Mouse (Mus musculus) heart, adult 9 months (tissue): ENCODE results near the gene Anxa11.
"Not testable (repeated sequence)": the region's sequence is repeated elsewhere in the genome, so short reads cannot be mapped to it uniquely, and the experiment has no call there.

Experiments
- DNase-seq, 2 experiments: peaks; one replicate each; pipeline ENCODE4 v3.0.0; 2022; ENCODE audit warnings: low spot score in 2 of 2

The Anxa11 gene

DNA sequence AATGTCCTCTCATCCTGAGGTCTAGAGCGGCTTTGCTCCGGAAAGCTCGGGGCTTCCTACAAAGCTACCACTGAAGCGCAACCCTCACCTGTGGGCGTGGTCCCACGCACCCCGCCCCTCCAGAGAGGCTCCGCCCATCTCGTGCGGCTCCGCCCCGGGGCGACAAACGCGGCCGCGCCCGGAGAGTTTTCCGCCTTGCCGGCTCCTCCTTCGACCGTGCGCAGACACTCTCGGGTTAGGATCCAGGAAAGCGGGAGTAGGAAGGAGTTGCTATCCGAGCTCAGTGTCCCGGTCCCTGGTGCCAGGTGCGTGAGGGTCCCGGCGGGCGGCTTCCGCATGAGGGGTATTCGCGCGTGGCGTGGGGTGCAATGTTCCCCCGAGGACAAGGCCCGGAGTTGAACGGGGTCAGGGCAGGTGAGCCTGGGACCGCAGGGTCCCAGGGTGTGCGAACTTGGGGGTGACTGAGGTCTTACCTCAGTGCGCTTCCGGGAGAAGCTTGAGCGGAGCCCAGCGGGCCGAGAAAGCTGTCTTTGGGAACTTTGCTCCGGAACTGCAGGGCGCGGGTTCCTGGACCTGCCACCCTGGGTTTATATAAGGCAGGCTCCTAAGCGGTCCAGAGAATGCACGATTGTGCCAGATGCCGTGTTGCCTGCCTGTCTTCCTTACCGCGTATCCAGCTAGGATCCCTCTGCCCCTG lies at the start of gene Anxa11:
Anxa11 (plus strand) TSS at position 166 of the 697 bp plus-strand sequence.
- peak; percentile 87 to 90 for DNase-seq

DNA sequence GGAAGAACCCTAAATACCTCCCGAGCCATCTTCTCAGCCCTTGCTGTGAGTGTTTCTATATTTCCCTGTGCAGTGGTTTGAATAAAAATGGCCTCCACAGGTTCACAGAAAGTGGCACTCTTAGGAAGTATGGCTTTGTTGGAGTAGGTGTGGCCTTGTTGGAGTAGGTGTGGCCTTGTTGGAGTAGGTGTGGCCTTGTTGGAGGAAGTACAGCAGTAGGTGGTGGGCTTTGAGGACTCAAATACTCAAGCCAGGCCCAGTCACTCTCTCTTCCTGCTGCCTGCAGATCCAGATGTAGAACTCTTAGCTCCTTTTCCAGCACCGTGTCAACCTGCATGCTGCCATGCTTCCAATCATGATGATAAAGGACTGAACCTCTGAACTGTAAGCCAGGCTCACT lies 47.6 kb upstream of the Anxa11 start:
- no peak for DNase-seq

DNA sequence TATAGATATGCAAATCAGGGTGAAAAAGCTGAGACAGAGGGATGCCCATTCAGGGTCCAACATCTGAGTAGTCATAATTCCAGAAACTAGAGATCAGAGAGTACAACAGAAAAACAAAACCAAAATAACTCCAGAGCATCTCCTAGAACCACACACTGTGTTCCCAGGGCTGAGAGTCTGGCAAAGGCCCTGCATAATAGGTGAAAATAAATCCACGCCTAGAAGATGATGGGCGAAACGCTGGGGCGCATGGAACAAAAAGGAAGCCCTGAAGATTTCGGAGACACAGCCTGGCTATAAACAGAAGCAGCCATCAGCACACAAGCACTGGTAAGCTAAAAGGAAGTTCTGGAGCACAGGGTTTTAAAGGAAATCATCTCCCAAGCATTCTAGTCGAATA lies 46.9 kb upstream of the Anxa11 start:
- DNase-seq = no peak

DNA sequence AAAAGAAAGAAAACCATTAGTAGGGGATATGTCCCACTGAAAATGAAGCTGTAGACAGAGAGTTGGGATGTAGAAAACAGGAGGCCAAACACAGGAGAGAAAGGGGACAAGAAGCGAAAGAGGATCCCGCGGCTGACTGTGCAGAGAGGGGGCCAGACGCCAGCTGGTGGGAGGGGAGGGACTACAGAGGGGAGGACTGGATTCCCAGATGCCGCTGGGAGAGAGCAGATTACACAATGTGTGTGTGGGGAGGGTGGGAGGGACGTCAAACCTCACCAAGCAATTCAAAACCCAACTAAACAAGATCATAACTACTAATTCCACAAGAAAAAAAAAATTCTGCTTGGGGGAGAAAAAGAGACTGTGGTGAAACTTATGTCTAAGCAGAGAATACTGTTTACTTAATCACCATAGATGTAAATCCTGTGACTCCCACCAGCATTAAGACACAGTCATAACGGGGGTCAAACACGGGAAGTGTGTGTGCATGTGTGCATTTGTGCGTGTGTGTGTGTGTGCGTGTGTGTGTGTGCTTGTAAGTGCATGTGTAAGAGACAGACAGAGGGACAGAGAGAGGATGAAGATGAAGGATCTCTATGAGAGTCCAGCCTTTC lies 46.3 kb upstream of the Anxa11 start:
- DNase-seq = peak; percentile 74

DNA sequence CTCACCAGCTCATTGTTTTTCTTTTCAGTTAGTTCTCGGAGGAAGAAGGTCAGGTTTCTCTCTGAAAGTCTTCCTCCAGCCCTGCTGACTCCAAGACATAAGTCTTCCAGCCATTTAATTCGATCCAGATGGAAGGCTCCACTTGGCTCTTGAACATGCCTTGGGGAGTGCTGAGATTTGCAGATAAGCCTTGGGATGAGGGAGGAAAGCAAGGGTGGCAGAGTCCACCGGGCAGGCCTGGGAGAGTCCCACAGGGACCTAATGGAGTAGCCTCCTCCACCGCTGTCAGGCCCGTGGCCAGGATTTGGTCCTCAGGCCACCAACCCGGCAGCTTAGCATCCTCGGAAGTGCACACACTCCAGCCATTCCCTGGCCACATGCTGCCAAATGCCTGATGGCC lies 45.3 kb upstream of the Anxa11 start:
- DNase-seq = no peak

DNA sequence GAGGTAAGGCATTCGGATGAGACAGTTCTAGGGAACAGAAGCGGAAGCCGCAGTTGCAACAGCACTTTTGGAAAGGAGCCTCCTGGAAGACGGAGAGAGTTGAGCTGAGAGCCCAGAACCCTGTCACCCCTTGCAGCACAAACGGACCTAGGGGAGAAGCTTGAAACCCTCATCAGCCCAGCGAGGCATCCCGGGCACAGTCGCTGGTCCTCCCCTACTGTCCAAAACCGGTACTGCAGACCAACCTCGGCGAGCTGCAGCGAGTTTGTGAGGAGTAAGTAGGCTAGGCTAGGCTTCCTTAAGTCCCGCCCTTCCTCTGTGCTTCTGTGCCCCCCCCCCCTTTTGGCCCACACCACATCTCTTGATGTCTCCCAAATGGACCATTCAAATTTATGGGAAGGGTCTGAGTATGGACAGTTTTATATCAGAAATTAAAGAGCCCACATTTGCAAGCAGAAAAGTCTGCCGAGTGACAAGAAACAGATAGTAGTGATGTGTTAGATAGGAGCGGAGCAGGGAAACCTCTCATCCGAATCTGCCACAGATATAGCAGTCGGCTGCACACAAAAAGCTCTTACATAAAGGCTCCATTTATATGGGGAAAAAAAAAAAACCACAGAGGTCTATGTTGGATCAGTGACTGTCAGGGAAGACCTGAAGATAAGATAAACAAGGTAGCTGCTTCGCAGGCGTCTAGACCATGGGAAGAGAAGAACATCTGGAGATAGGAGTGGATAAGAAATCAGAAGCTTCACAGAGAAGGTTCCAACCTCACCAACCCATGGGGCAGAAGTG lies 41.6 kb upstream of the Anxa11 start:
- DNase-seq = peak; percentile 81 to 88

DNA sequence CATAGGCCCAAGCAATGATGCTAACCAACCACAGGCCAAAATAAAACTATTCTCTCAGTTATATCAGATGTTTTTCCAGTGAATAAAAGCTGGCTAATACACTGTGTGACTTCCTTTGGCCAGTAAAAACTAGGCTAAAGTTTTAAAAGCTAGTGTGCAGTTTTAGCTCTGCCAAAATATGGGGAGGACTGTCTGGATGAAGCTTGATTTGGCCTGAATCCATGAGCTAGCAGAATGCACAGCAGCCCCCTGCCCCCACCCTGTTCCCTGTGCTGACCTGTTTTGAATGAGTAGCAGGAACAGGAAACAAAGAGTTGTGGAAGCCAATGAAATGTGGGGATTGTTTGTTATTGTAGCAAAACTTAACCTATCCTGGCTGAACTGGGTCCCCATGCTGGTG lies 39.4 kb upstream of the Anxa11 start:
- peak in 1 of 2 experiments; percentile 60 for DNase-seq

DNA sequence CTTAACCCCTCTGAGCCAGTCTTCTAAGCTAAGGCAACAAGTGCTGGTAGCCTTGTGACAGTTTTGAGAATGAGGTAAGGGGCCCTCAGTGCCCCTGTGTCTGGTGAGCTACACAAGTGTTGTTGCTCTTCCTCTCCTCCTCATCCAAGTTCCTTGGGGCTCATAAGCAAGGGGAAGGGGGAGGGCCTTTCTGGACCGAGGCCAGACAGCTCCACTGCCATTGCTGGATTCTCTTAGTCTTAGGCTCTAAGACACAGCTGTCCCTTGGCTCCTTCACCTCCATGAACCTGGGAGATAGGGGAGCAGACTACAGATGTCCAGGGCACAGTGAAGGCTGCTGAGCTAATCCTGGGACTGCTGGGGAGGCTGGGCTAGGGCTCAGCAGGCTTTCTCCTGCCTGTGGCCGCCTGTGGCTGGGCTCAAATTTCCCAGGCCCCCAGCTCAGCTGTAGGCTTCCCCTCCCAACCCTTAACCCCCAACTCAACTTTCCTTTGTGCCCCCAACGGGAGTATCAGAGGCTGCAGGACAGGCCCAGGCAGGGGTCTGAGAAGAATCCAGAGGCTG lies 38.6 kb upstream of the Anxa11 start:
- DNase-seq = no peak

DNA sequence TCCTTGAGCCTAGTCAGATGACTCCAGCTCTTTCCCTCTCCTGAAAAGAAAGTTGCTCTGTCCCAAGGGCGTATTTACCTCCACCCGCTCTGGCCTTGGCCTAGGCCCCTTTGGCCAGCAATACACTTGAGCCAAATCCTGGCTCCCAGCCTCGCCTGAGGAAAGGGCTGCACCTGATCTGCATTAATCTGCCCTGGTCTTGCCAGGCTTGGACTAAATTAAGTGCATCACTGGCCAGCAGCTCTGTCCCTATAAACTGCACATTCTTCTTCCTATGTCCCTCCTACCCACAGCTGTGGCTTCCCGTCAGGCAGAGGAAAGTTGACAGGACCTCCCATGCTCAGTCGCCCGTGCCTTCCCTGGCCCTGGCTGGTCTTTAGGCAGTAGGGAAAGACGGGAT lies 36.1 kb upstream of the Anxa11 start:
- peak; percentile 50 to 54 for DNase-seq

DNA sequence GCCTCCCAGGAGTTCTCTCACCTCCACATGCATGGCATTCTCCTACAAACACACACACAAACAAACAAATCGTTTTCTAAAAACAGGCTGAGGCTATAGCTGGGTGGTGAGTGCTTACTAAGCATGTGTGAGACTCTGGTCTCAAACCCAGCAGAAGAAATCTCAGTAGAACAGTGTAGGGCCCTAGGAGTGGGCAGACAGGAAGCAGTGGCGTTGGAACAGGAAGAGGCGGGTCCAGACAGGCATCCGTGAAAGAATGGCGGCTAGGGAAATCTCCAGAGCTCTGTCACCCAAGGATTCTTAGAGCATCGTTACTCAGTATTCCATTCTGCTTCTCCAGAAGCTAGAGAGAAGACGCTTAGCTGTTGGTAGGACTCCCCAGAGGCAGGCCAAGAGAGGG lies 35.4 kb upstream of the Anxa11 start:
- no peak for DNase-seq

DNA sequence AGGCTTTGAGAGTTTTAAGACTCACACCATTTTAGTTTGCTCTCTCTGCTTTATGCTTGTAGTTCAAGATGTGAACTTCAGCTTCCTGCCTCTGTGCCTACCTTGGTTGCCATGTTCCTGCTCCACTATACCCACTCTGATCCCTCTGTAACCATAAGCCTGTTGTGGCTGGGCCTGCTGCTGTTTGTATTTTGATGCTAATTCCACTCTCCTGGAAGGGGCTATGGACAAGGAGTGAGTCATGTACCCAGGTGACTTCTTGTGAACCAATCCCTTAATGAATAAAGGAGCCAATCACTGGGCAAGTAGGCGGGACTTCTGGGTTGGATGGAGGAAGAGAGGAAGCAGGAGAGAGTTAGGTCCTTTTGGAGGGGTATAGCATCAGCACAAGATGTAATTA lies 30.9 kb upstream of the Anxa11 start:
- not testable (repeated sequence) for DNase-seq

DNA sequence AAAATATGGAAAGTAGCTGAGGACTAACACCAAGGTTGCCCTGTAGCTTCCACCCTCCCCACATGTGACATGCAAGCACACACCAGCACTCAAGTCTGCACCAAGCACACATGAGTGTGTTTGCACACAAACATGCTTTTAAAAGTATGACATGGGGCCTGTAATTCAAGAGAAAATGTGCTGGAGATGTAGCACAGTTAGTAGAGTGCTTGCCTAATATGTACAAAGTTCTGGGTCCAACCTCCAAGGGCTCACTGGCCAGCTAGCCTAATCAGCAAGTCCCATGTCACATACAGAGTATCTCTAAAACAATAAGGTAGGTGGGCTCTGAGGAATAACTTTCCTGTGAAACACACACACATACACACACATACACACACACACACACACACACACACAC lies 27.8 kb upstream of the Anxa11 start:
- DNase-seq = no peak

DNA sequence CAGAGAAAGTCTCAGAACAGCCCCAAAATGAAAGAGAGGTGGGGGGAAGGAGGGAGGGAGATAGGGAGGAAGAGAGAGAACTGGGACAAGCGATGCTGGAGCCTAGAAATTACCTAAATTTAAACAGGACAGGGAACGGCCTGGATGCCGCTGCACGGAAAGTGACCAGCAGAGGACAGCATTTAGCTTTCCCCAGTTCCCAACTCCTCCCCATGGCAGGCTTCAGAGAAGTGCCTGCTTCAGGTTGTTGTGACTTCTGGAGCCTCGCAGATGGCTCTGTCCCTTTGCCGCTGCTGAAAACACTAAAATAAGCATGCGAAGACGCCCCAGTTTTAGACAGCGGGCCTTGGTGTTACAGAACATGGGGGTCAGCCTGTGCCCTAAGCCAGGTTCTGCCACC lies 25.5 kb upstream of the Anxa11 start:
- peak in 1 of 2 experiments; percentile 62 for DNase-seq

DNA sequence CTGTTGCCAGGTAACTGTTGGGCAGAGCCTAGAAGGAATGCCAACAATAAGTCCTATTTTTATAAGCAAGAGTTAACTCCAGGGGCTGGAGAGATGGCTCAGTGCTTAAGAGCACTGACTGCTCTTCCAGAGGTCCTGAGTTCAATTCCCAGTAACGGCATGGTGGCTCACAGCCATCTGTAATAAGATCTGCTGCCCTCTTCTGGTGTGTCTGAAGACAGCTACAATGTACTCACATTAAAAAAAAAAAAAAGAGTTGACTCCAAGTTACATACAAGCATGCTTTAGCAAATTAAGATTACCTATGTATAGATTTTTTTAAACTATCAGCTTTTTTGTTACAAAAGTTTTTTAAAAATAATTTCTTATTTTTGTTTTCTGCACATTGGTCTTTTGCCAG lies 19.4 kb upstream of the Anxa11 start:
- no peak for DNase-seq

DNA sequence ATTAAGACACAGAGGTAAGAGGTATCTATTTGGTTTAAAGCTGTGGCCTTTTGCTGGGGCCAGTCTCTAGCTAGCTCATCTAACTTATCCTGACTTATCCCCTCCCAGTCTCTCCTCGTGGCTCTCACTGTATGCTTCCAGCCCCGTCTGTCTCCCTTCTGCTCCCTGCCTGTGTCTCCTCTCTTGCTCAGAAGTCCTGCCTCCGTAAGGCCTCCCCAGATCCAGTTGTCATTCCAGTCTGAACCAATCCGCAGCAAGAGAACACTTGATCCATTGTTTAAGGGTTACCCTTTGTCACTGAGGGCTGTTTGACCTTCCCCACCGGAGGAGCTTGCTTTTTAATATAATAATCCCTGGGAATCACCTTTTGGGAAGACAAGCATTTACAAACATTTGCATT lies 17.0 kb upstream of the Anxa11 start:
- DNase-seq = no peak

DNA sequence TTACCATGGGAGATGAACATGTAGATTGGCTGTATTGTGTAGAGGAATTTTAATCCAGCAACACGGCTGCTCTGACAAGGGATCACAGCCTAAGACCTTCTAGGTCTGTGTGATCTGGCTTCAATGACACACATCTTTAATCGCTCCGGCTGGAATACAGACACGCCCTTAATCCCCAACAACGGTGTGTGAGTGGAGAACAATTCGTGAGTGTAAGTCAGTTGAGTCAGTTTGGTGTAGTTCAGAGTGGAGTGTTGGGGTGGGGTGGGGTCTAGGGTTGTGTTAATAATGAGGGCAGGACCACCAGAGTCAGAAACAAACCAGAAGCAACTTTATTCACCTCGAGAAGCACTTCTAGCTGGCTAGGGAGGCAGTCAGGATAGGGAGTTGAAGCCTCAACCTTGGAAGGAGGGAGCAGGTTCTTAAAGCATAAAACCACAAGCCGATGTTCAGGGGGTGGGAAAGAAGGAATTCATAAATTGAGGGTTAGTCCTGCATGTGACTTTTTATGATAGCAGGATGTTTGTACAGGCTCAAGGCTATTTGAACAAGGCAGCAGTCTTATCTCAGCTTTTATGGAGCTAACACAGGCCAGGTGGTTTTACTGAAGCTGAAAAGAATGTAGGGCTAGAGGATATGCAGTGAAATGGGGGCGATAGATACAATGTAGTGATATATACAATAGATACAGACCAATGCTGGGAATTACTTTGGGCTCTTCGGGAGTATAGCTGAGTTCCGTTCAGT lies 15.9 kb upstream of the Anxa11 start:
- no peak for DNase-seq

DNA sequence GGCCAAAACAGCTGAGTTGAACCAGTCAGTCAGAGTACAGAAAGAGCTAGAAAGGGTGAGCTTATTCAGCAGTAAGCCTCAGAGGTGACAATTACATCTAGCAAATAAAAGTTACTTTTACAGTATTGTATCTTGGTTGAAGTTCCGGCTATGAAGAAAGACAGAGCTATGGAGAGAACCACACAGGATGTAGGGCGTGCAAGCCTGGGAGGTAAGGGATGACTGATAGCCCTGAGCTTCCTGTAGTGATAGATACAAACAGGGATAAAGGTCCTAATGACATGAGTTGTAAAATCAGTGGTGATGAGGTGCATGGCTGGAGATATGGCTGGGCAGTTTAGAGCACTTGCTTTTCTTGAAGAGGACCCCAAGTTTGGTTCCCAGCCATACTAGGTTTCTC lies 15.1 kb upstream of the Anxa11 start:
- no peak for DNase-seq

DNA sequence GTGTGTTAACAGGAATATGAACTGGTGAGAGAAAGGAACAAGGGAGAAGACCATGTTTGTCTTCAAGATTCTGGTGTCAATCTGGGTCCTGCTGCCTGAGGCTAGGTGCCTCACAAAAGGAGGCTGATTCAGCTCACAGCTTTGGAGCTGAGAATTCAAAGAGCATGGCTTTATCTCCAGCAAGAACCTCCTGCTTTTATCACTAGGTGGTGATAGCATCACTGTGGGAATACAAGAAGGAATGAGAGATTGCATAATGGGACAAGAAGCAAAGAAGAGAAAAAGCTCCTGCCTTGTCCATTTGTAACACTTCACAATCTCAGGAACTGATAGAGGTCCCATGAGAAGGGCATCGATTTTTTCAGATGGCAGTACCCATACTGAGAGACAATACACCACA lies 10.6 kb upstream of the Anxa11 start:
- no peak for DNase-seq

DNA sequence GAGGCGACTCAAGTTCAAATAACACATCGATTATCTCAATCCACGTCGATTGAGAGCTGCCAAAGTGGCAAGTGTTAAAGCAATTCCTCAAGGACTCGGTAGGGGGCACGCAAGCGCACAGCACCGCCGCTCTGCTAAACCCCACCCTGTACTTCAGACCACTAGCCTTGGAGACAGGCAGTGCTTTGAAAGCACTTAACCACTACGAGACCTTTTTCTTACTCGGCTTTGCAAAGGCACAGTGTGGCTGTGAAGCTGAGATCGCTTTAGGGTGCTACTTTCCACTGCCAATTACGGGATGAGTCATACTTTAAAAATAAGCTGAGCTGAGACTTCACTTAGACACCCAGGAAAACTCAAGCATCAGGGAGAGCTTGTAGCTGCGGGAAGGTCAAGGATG lies 9.7 kb upstream of the Anxa11 start:
- DNase-seq = peak; percentile 57 to 70

DNA sequence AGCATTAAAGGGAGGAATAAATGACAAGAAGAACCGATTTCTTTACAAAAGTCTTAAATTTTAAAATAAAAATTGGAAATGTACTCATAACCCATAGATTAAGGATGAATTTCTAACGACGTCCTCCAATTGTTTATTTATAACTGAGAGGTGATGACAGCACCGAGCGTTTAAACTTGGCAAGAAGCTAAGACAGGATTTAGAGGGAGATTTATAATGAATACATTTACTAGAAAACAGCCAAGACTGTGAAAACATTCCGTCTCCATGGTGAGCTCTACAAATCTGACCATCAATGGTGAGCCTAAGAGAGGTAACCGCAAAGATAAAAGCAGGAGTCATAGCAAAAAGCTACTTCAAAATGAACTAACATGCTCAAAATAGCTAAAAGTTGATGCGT lies 3.5 kb upstream of the Anxa11 start:
- DNase-seq = no peak

DNA sequence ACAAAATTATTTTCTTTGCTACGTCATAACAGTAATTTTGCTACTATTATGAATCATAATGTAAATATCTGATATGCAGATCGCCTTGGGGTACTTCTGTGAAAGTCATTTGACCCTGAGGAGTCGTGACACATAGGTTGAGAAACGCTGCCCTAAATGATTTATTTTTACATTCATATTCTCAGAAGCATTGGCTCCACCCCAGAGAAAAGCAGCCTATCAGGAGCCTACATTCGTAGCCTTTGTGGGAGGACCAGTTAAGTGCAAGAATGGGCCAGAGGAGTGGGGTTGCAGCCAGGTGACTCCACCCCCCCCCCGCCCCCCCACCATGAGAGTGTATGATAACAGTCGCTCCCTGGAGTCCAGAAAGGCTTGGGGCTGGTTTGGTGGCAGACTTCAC lies 2.2 kb upstream of the Anxa11 start:
- DNase-seq = no peak

DNA sequence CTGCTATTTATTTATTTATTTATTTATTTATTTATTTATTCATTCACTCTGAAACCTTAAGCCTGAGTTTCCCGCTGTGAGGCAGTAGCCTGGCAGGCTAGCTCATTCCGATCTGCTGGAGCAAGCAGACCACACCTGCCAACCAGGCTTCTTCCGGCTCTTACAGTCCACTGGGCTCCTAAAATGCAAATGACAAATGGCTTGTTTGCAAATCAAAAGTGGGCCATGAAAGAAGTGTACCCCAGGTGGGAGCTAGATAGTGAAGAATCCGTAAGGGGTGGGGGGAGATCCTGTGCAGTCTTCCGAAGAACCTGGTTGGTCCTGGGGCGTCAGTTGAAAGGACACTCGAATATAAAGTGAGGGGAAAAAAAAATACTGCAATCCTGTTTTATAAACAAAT lies 995 bp upstream of the Anxa11 start:
- DNase-seq = no peak
